Mouse (Mus musculus) splenic B cell, adult 2 months (primary cell): Measurements from ENCODE around the gene C3ar1.
A peak's percentile ranks its signal among the peaks of the same experiment; 100 is the strongest.

ENCODE experiments used
- DNase-seq: peaks from one replicate; pipeline ENCODE4 v3.0.0-alpha.2; 2011; ENCODE audit warnings: low read depth, low spot score
- H3K27me3 ChIP-seq: 2 replicates; pipeline ENCODE4 v1.6.1; 2012; ENCODE audit warnings: mild to moderate bottlenecking, low read length, moderate library complexity, mixed read lengths; ENCODE audit not compliant: control insufficient read depth, poor library complexity, insufficient read depth, severe bottlenecking
- H3K36me3 ChIP-seq: 2 replicates; pipeline ENCODE4 v1.6.1; 2012; ENCODE audit warnings: mild to moderate bottlenecking, low read length, moderate library complexity, mixed read lengths; ENCODE audit not compliant: control insufficient read depth, poor library complexity, insufficient read depth, severe bottlenecking

C3ar1 gene

GRCm38 (mm10) chr6:122855955-122856354, at the start of gene C3ar1:
Gene C3ar1, minus strand, starts transcription at chr6:122856161.
- DNase-seq, result no peak
- Histone ChIP-seq H3K36me3 (no peaks in the 10 kb centered on the region), H3K27me3 (no peaks in the 10 kb centered on the region)

- Histone ChIP-seq H3K36me3 (no peaks in the 10 kb centered on the region; the same call in 1 of the 2 replicates), H3K27me3 (no peaks in the 10 kb centered on the region)
- DNase-seq, result peak; percentile 83
Observed at GRCm38 (mm10) chr6:122892442-122893049, 36.6 kb upstream of the C3ar1 start.

- no peak for DNase-seq
- Histone ChIP-seq H3K36me3 (peaks cover 16% of the 10 kb centered on the region; the same call in 1 of the 2 replicates), H3K27me3 (no peaks in the 10 kb centered on the region)
Observed at GRCm38 (mm10) chr6:122889599-122889998, 33.6 kb upstream of the C3ar1 start.

GRCm38 (mm10) chr6:122883603-122884002, 27.6 kb upstream of the C3ar1 start:
- DNase-seq, result no peak
- H3K36me3 ChIP-seq, result peaks cover 36% of the 10 kb centered on the region
- H3K27me3 ChIP-seq, result no peaks in the 10 kb centered on the region

- DNase-seq, result no peak
- Histone ChIP-seq H3K27me3 (no peaks in the 10 kb centered on the region), H3K36me3 (peaks cover 29% of the 10 kb centered on the region)
Observed at GRCm38 (mm10) chr6:122881287-122881686, 25.3 kb upstream of the C3ar1 start.

GRCm38 (mm10) chr6:122879781-122880505, 24.0 kb upstream of the C3ar1 start:
- Histone ChIP-seq H3K36me3 (peaks cover 24% of the 10 kb centered on the region), H3K27me3 (no peaks in the 10 kb centered on the region)
- no peak for DNase-seq

GRCm38 (mm10) chr6:122879141-122879735, 23.3 kb upstream of the C3ar1 start:
- H3K27me3 ChIP-seq, result no peaks in the 10 kb centered on the region
- DNase-seq, result no peak
- peaks cover 22% of the 10 kb centered on the region for H3K36me3 ChIP-seq

- Histone ChIP-seq H3K36me3 (peaks cover 3% of the 10 kb centered on the region; the same call in 1 of the 2 replicates), H3K27me3 (no peaks in the 10 kb centered on the region)
- peak; percentile 59 for DNase-seq
Observed at GRCm38 (mm10) chr6:122874720-122875389, 18.9 kb upstream of the C3ar1 start.

GRCm38 (mm10) chr6:122873871-122874719, 18.1 kb upstream of the C3ar1 start, which contains the start of gene Necap1:
Gene Necap1, plus strand, starts transcription at chr6:122874474.
- DNase-seq, result peak; percentile 98
- no peaks in the 10 kb centered on the region for H3K27me3 ChIP-seq
- 0 out of 2 replicates have a peak, but pooled peaks cover 2% of the 10 kb centered on the region for H3K36me3 ChIP-seq

- DNase-seq, result peak; percentile 93
Observed at GRCm38 (mm10) chr6:122872800-122873199, 16.8 kb upstream of the C3ar1 start.

GRCm38 (mm10) chr6:122869846-122870245, 13.9 kb upstream of the C3ar1 start:
- DNase-seq, result no peak
- no peaks in the 10 kb centered on the region for H3K27me3 ChIP-seq
- no peaks in the 10 kb centered on the region for H3K36me3 ChIP-seq

More at GRCm38 (mm10) chr6:122872800-122873199, 16.8 kb upstream of the C3ar1 start:
- 0 out of 2 replicates have a peak, but pooled peaks cover 2% of the 10 kb centered on the region for H3K36me3 ChIP-seq
- no peaks in the 10 kb centered on the region for H3K27me3 ChIP-seq

GRCm38 (mm10) chr6:122867914-122868313, 12.0 kb upstream of the C3ar1 start:
- peak; percentile 66 for DNase-seq
- H3K27me3 ChIP-seq, result no peaks in the 10 kb centered on the region
- H3K36me3 ChIP-seq, result no peaks in the 10 kb centered on the region

- no peak for DNase-seq
- H3K36me3 ChIP-seq, result no peaks in the 10 kb centered on the region
- no peaks in the 10 kb centered on the region for H3K27me3 ChIP-seq
Observed at GRCm38 (mm10) chr6:122862871-122863270, 6.9 kb upstream of the C3ar1 start.

- Histone ChIP-seq H3K36me3 (no peaks in the 10 kb centered on the region), H3K27me3 (no peaks in the 10 kb centered on the region)
- DNase-seq, result no peak
Observed at GRCm38 (mm10) chr6:122862434-122862833, 6.5 kb upstream of the C3ar1 start.
